Mouse (Mus musculus) thymus, postnatal 10 days (tissue): ENCODE results near the gene Zdhhc12.

Experiments
- DNase-seq, 2 experiments: peaks; one replicate each; pipeline ENCODE4 v3.0.0; 2021; ENCODE audit warnings: low spot score in 2 of 2

Gene Zdhhc12

GRCm38 (mm10) chr2:30100214-30100613 is 6.8 kb upstream of the Zdhhc12 start:
- DNase-seq = no peak

GRCm38 (mm10) chr2:30095882-30096527 is 2.6 kb upstream of the Zdhhc12 start:
- DNase-seq = peak; percentile 34 to 53

GRCm38 (mm10) chr2:30094208-30094588 is 750 bp upstream of the Zdhhc12 start:
- DNase-seq = no peak

GRCm38 (mm10) chr2:30092280-30092918 is 1.0 kb downstream of the Zdhhc12 start:
- no peak for DNase-seq

- no peak for DNase-seq
These were observed 1.9 kb downstream of the Zdhhc12 start for GRCm38 (mm10) chr2:30091521-30091920.

- DNase-seq = no peak
These were observed 6.1 kb downstream of the Zdhhc12 start for GRCm38 (mm10) chr2:30087310-30087709.

- no peak for DNase-seq
These were observed 8.8 kb downstream of the Zdhhc12 start for GRCm38 (mm10) chr2:30084632-30085031.

- no peak for DNase-seq
These were observed 9.3 kb downstream of the Zdhhc12 start for GRCm38 (mm10) chr2:30084113-30084512.

- no peak for DNase-seq
These were observed 13.2 kb downstream of the Zdhhc12 start for GRCm38 (mm10) chr2:30080181-30080800.

GRCm38 (mm10) chr2:30078760-30079159 is 14.7 kb downstream of the Zdhhc12 start:
- DNase-seq = no peak

- no peak for DNase-seq
These were observed 15.1 kb downstream of the Zdhhc12 start for GRCm38 (mm10) chr2:30078349-30078712.

- peak; percentile 63 to 85 for DNase-seq
These were observed 15.7 kb downstream of the Zdhhc12 start, which contains the start of gene Pkn3 for GRCm38 (mm10) chr2:30077502-30078348. Gene Pkn3, plus strand, starts transcription at chr2:30077684.

GRCm38 (mm10) chr2:30076959-30077358 is 16.5 kb downstream of the Zdhhc12 start:
- no peak for DNase-seq

- DNase-seq = no peak
These were observed 17.0 kb downstream of the Zdhhc12 start for GRCm38 (mm10) chr2:30076439-30076838.

- no peak for DNase-seq
These were observed 17.8 kb downstream of the Zdhhc12 start for GRCm38 (mm10) chr2:30075625-30076024.

GRCm38 (mm10) chr2:30073285-30073684 is 20.2 kb downstream of the Zdhhc12 start:
- no peak for DNase-seq

- no peak for DNase-seq
These were observed 20.6 kb downstream of the Zdhhc12 start for GRCm38 (mm10) chr2:30072875-30073274.

GRCm38 (mm10) chr2:30067962-30068361 is 25.5 kb downstream of the Zdhhc12 start:
- no peak for DNase-seq

GRCm38 (mm10) chr2:30067031-30067888 is 26.2 kb downstream of the Zdhhc12 start:
- peak; percentile 45 to 52 for DNase-seq

GRCm38 (mm10) chr2:30066046-30066901 is 27.2 kb downstream of the Zdhhc12 start:
- peak; percentile 90 to 91 for DNase-seq
